Mouse (Mus musculus) midbrain, embryonic 11.5 days (tissue): ENCODE data around the gene Clic3. TPM values are rescaled to one million over a fixed set of nuclear protein-coding genes. Genes with fewer than 3 reads are reported as not detected.

ENCODE experiments used
- ATAC-seq: fragments of 200-750 bp; cut with Nextera tagmentation; 2 replicates; pipeline ENCODE4 v1.8.0; 2017; ENCODE audit warnings: moderate TSS enrichment, moderate library complexity; ENCODE audit not compliant: low FRiP score
- DNase-seq: peaks from one replicate; pipeline ENCODE4 v3.0.0; 2015; ENCODE audit warnings: low spot score; ENCODE audit errors: missing footprints
- H3K27ac ChIP-seq: fragments of 300-500 bp; sonication (generic); 2 replicates; pipeline ENCODE4 v1.5.1; 2014; ENCODE audit warnings: low read depth, low read length
- H3K27me3 ChIP-seq: fragments of 300-500 bp; sonication (generic); 2 replicates; pipeline ENCODE4 v1.6.1; 2014; ENCODE audit warnings: mild to moderate bottlenecking, low read length, moderate library complexity, mixed read lengths; ENCODE audit not compliant: control insufficient read depth, insufficient read depth
- H3K36me3 ChIP-seq: fragments of 300-500 bp; sonication (generic); 2 replicates; pipeline ENCODE4 v1.6.1; 2014; ENCODE audit warnings: mild to moderate bottlenecking, low read length, moderate library complexity, mixed read lengths; ENCODE audit not compliant: control insufficient read depth, insufficient read depth
- H3K4me1 ChIP-seq: fragments of 300-500 bp; sonication (generic); 2 replicates; pipeline ENCODE4 v1.6.1; 2014; ENCODE audit warnings: low read length; ENCODE audit not compliant: control insufficient read depth, insufficient read depth
- H3K4me2 ChIP-seq: fragments of 300-500 bp; sonication (generic); 2 replicates; pipeline ENCODE4 v1.6.1; 2014; ENCODE audit warnings: mild to moderate bottlenecking, moderate library complexity
- H3K4me3 ChIP-seq: fragments of 300-500 bp; sonication (generic); 2 replicates; pipeline ENCODE4 v1.5.1; 2014; ENCODE audit warnings: low read depth, low read length
- H3K9ac ChIP-seq: fragments of 300-500 bp; sonication (generic); 2 replicates; pipeline ENCODE4 v1.6.1; 2014; ENCODE audit warnings: low read length
- H3K9me3 ChIP-seq: fragments of 300-500 bp; sonication (generic); 2 replicates; pipeline ENCODE4 v1.6.1; 2016; ENCODE audit warnings: low read length; ENCODE audit not compliant: control insufficient read depth
- WGBS: fragments of 180-500 bp; shearing (Covaris S2); extraction: QIAGEN DNeasy Blood & Tissue Kit; methylation state at CpG from one replicate; pipeline ENCODE4 v1.1.7; 2014; 5-methylcytosine and 5-hydroxymethylcytosine counted together
- polyA plus RNA-seq: library from polyadenylated mRNA; unstranded; fragments of >200 nt; fragmentation: Nextera tagmentation; extraction: Ambion mirVana; gene quantifications from 2 replicates; pipeline ENCODE4 v1.2.1, GENCODE M21; 2014

The Clic3 gene
- polyA plus RNA-seq, 1 experiment from 2014 or later, result 0.25 TPM

GRCm38 (mm10) chr2:25436286-25436820 lies 20.3 kb upstream of the Clic3 start:
- Histone ChIP-seq H3K9ac (no peak overlapping the region), H3K27me3 (no peaks in the 10 kb centered on the region), H3K4me2 (no peak overlapping the region), H3K9me3 (no peaks in the 10 kb centered on the region), H3K27ac (no peak overlapping the region), H3K4me1 (no peaks in the 10 kb centered on the region), H3K4me3 (no peak overlapping the region), H3K36me3 (peaks cover 9% of the 10 kb centered on the region; the same call in 1 of the 2 replicates)
- WGBS, result 91% methylated on average over 10 of the region's 10 CpGs
- DNase-seq (no peak), ATAC-seq (no peak)

DNA sequence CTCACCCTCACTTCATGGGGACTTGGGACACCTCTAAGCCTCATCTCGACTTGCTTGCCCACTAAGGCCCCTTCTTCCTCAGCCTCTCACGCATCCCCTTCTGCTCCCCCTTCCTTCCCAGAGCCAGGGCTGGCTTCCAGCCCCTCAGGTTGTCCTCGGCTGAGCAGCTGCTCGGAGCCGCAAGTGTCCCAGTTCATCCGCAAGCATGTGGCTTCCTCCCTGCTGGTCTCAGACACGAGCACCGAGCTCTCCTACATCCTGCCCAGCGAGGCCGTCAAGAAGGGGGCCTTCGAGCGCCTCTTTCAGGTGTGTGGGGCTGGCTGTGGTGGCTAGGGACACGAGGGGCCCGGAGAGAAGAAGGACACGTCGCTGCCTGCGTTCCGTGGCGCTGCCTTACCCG lies 15.6 kb upstream of the Clic3 start:
- DNase-seq (no peak), ATAC-seq (no peak)
- Histone ChIP-seq H3K9me3 (no peaks in the 10 kb centered on the region), H3K9ac (no peak overlapping the region), H3K27ac (no peak overlapping the region), H3K4me1 (no peaks in the 10 kb centered on the region), H3K36me3 (peaks cover 9% of the 10 kb centered on the region), H3K4me3 (no peak overlapping the region), H3K27me3 (no peaks in the 10 kb centered on the region), H3K4me2 (no peak overlapping the region)
- 86% methylated on average over 20 of the region's 20 CpGs for WGBS

DNA sequence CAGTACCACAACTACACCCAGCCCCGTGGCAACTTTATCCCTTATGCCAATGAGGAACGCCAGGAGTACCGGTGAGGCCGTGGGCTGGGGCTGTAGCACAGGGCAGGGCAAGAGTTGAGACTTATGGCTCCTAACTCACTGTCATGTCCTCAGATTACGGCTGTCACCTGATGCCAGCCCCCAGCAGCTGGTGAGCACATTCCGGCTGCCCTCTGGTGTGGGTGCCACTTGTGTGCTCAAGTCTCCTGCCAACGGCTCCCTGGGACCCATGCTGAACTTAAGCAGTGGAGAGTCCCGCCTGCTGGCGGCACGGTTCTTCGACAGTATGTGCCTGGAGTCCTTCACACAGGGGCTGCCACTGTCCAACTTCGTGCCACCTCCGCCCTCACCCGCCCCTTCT lies 14.0 kb upstream of the Clic3 start:
- DNase-seq (no peak), ATAC-seq (no peak)
- WGBS, result 91% methylated on average over 14 of the region's 14 CpGs
- no peak overlapping the region for H3K27ac ChIP-seq
- no peak overlapping the region for H3K4me2 ChIP-seq
- no peak overlapping the region for H3K9ac ChIP-seq
- no peak overlapping the region for H3K4me3 ChIP-seq
- no peaks in the 10 kb centered on the region for H3K9me3 ChIP-seq
- peaks cover 11% of the 10 kb centered on the region for H3K36me3 ChIP-seq
- no peaks in the 10 kb centered on the region for H3K27me3 ChIP-seq
- H3K4me1 ChIP-seq, result no peaks in the 10 kb centered on the region

DNA sequence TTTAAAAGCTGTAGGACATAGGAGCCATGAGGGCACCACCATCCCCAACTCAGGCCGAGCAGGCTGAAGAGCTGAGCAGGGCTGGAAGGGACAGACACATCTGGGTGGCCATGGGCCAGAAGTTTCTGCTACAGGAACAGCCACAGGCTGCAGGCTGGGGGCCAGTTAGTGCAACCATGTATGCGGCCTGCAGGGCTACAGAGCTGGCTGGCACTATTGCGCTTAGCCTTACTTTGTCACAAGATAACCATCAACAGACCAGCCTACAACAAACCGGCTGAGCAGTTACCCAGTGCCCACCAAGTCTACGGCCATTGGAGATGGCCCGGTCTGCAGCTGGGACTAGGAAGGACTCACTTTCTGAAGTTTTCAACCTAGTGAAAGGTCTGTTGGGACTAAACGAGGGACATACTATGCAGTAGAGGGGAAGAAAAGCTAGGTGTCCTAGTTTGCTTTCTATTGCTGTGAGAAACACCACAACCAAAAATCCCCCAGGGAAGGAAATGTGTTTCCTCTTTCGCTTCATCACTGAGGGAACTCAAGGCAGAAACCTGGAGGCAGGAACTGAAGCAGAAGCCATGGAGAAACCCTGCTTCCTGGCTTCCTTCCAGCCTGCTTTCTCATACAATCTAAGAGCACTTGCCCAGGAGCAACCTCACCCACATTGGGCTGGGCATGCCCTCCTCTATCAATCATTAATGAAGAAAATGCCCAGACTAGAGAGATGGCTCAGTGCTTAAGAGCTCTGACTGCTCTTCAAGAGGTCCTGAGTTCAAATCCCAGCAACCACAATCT lies 5.6 kb upstream of the Clic3 start:
- no peaks in the 10 kb centered on the region for H3K4me1 ChIP-seq
- ATAC-seq, result no peak
- H3K9ac ChIP-seq, result no peak overlapping the region
- peaks cover 5% of the 10 kb centered on the region; the same call in 1 of the 2 replicates for H3K36me3 ChIP-seq
- H3K4me3 ChIP-seq, result no peak overlapping the region
- H3K9me3 ChIP-seq, result no peaks in the 10 kb centered on the region
- H3K27ac ChIP-seq, result no peak overlapping the region
- no peak for DNase-seq
- 88% methylated on average over 8 of the region's 8 CpGs for WGBS
- H3K27me3 ChIP-seq, result no peaks in the 10 kb centered on the region
- H3K4me2 ChIP-seq, result no peak overlapping the region

DNA sequence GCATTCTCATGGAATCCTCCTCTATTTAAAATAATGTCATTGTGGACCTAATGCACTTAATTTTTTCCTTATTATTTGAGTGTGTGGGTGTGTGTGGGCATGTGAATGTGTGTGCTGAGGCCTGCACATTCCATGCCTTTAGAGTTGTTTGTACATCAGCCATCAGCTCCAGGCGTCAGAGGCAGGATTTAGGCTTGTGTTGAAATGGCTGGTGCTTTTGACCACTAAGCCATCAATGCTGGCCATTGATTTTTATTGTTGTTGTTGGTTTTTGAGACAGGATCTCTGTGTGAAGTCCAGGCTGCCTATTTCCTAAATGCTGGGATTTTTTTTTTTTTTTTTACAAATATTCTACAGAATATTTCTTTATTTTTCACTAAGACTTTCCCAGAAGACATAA lies 3.7 kb upstream of the Clic3 start:
- WGBS, result 42% methylated on average over 1 of the region's 1 CpGs
- no peaks in the 10 kb centered on the region for H3K9me3 ChIP-seq

GRCm38 (mm10) chr2:25457022-25457896 lies 621 bp downstream of the Clic3 start:
- 81% methylated on average over 9 of the region's 9 CpGs for WGBS
- Histone ChIP-seq H3K27ac (no peak overlapping the region), H3K4me3 (no peak overlapping the region), H3K9me3 (no peaks in the 10 kb centered on the region), H3K9ac (no peak overlapping the region), H3K4me2 (no peak overlapping the region), H3K27me3 (no peaks in the 10 kb centered on the region), H3K4me1 (peaks cover 10% of the 10 kb centered on the region), H3K36me3 (no peaks in the 10 kb centered on the region)
- ATAC-seq (no peak), DNase-seq (no peak)

More for the DNA sequence above, 3.7 kb upstream of the Clic3 start:
- Histone ChIP-seq H3K4me3 (no peak overlapping the region), H3K4me2 (no peak overlapping the region), H3K36me3 (peaks cover under 1% of the 10 kb centered on the region; the same call in 1 of the 2 replicates), H3K4me1 (no peaks in the 10 kb centered on the region), H3K27ac (no peak overlapping the region), H3K9ac (no peak overlapping the region), H3K27me3 (no peaks in the 10 kb centered on the region)
- no peak for ATAC-seq
- no peak for DNase-seq

GRCm38 (mm10) chr2:25458911-25459310 lies 2.3 kb downstream of the Clic3 start:
- H3K9me3 ChIP-seq, result no peaks in the 10 kb centered on the region
- WGBS, result 81% methylated on average over 5 of the region's 5 CpGs
- no peak overlapping the region for H3K4me2 ChIP-seq
- no peaks in the 10 kb centered on the region for H3K36me3 ChIP-seq
- H3K4me3 ChIP-seq, result no peak overlapping the region
- peaks cover 10% of the 10 kb centered on the region for H3K4me1 ChIP-seq
- ATAC-seq (no peak), DNase-seq (no peak)
- H3K27me3 ChIP-seq, result no peaks in the 10 kb centered on the region
- no peak overlapping the region for H3K27ac ChIP-seq
- H3K9ac ChIP-seq, result no peak overlapping the region

DNA sequence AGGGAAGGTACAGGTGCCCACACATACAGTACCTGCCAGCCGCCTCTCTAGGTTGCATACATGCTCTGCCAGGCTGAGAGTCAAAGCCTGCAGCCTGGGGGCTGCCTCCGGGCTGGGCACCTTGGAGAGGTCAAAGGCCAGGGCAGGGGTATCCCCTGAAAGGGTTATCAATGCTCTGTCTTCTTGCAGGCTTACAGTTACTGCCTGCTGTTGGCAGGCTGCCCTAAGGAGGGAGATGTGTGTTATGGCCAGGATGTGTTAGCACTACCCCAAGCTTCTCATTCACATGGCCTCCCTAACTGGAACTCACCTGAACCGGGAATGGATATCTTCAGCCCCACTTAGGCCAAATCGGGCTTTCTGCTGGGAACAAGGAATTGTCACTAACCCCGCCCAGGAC lies 3.5 kb downstream of the Clic3 start:
- Histone ChIP-seq H3K36me3 (no peaks in the 10 kb centered on the region), H3K9ac (peak overlapping the region; percentile 58), H3K9me3 (no peaks in the 10 kb centered on the region), H3K4me3 (peak overlapping the region; percentile 51), H3K27me3 (no peaks in the 10 kb centered on the region), H3K27ac (peak overlapping the region; percentile 66; the same call in 1 of the 2 replicates), H3K4me1 (peaks cover 10% of the 10 kb centered on the region), H3K4me2 (peak overlapping the region; percentile 73)
- DNase-seq, result no peak
- WGBS, result 32% methylated on average over 5 of the region's 5 CpGs
- ATAC-seq, result peak; percentile 25; the same call in 1 of the 2 replicates
